Mouse (Mus musculus): ENCODE results near the gene Majin.

Gene Majin

DNA sequence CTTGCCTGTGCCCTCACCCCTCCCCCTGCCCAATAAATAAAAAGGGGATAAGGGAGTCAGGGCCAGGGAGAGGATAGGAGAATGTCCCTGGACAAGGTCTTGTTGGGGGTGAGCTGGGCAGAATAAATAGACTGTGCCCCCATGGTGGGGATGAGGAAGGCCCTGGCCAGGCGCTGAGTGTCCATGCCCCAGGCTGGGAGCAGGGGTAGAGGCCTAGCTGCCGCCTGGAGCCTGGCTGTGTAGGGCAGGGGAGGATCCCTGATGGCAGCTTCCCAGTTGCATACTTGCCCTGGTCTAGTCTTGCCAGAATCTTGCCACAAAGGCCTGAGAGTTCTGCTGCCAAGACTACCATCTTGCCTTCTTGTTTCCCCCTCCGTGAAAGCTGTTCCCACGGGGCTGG, 43.7 kb downstream of the Majin start:
- no peak for DNase-seq (ENCODE audit: low spot score)

DNA sequence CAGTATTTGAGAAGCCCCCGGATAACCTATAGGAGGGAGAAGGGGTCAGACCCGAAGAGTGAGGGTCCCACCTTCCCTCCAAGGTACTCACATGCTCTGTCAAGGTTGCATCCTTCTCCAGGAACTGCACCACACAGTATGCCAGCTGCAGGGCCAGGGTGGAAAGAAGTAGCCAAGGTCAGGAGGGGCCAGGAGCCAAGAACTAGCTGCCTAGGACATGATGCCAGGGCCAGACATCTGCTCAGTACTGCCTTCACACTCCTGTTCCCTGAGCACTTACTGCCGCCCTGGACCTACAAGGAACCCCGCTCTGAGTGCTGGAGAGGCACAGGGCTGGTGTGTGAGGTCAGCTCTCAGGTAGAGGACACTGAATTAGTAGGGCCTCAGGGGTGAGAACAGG, 46.2 kb downstream of the Majin start:
- no peak for DNase-seq (ENCODE audit: low spot score)

DNA sequence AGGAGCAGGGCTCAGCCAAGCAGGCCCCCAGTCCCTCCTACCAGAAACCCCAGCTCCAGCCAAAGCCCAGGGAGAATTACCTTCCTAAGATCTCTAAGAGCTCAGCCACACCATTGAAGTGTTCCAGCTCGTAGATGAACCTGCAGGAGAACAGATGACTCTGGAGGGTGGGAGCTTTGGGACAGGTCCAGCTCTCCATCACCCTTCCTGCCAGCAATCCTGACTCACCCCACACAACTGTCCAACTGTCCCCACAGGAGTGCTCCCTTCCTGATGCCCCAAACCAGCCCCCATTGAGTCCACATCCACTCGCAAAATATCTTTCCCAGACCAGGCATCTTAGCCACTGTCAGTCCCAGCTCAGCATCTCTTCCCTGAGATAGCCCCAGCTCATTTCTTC, 46.8 kb downstream of the Majin start:
- DNase-seq (ENCODE audit: low spot score) = no peak

DNA sequence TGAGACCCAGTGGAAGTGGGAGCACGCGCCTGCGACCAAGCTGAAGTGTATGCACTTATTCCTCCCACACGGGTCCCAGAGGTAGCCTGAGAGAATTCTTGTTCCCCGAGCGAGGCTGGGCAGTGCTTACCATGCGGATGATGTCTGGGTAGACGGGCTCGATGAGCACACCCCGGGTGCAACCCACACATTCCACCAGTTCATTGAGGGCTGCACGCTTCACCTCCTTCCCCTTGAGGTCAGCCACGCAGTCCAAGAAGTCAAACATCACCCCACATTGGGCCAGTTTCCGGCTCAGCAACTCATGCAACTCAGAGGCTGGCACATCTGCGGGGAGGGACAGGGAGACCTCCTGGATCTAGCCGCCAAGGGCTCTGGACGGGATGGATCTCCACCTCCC, 49.5 kb downstream of the Majin start:
- no peak for DNase-seq (ENCODE audit: low spot score)

- no peak for DNase-seq (ENCODE audit: low spot score)
These were observed 50.3 kb downstream of the Majin start for GRCm38 (mm10) chr19:6234337-6235083.

DNA sequence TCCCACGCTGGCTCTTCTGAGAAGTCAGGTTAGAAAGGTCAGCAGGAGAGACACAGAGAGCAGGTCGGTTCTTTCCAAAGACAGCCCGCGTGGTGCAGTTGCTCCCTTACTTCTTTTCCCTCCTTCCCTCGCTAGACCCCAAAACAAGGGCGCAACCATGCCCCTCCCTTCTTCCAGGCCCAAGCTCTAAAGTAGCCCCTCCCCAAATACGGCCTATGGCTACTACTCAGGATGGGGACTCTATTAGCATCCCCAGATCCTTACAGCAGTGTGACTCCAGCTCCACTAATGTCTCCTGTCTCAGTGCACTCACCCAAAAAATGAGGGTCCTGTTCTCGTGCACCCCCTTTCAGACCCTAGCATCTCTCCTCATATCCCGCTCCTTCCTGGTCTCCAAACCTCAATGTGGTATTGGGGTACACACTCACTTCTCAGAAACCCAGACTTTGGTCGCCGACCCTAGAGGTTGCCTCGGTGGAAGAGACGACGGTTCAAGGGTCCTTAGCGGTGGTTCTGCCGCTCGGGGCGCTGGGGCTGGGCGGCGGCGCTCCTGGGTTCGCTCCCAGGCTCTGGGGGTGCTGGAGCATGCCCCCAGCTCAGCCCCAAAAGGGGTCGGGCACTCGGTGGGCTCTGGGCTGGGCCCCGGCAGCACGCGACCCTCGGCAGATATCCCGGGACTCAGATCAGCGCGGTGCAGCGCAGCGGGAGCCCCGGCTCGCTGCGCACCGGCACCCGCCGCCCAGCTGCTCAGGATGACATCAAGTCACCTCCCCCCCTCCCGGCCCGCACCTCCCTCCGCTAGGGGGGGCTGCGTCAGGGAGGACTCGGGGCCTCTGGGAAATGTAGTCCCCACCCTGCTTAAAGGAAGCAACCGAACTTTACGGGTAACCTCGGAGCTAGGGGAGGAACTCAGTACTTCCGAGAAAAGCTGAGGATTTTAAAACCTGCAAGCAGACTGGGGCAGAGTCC, 51.2 kb downstream of the Majin start, which contains the start of gene Ppp2r5b:
Ppp2r5b (minus strand) TSS at position 789 of the 969 bp plus-strand sequence.
- DNase-seq (ENCODE audit: low spot score) = peak; percentile 87

DNA sequence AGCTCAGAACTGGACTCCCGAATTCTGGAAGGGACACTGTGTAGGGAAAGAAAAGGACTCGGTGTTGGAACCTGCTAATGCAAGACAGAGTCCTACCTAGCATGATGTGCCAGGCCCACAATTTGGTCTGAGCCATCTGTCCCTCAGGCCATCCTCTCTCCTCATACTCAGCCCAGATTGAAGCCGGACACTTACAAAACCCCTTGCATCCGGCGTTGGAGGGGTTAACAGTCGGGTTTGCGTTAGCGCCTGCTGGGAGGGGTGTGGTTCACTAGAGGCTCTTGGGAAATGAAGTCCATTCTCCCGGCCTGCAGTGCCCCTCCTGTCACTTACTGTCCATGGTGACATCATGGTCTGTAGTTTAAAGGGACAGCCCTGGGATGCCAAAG, 51.9 kb downstream of the Majin start:
- peak; percentile 86 for DNase-seq (ENCODE audit: low spot score)

DNA sequence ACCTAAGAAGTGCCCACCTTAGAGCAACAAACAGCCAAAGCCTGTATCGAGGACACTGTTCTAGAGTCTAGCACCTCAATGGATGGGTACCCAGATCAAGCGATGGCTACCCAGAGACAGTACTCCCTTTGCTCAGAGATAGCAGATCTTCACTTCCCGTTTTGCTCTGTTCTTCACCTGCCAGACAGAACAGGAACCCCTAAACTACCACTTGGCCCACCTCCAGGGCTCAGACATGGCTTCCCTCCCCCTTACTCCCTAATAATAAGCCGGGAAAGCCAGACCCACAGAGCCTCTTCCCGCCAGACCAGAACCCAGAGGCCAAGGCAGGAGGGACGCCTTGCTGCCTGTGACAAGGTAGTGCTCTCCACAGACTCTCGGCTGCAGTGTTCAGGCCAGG, 52.7 kb downstream of the Majin start:
- no peak for DNase-seq (ENCODE audit: low spot score)

- DNase-seq (ENCODE audit: low spot score) = no peak
These were observed 54.6 kb downstream of the Majin start for GRCm38 (mm10) chr19:6238740-6239139.

DNA sequence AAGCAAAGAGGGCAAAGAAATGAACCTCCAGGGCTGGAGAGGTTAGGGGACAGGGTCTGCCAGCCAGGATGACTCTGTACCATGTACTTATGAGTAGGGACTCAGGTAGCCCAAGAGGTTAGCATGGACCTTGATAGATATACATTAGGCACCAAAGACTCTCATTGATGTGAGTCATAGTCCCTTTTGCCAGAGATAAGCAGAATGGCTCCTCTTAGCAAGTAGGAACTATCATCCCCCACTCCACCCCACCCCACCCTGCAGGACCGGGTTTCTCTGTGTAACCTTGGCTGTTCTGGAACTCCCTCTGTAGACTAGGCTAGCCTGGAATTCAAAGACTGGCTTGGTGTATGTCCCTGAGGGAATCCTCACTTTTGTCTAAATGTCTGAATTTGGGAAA, 55.9 kb downstream of the Majin start:
- no peak for DNase-seq (ENCODE audit: low spot score)

- no peak for DNase-seq (ENCODE audit: low spot score)
These were observed 56.5 kb downstream of the Majin start for GRCm38 (mm10) chr19:6240725-6241124.

GRCm38 (mm10) chr19:6241274-6242107, 57.3 kb downstream of the Majin start, which contains the start of gene Atg2a:
TSS of gene Atg2a (plus strand) at chr19:6241668.
- peak; percentile 97 for DNase-seq (ENCODE audit: low spot score)

- no peak for DNase-seq (ENCODE audit: low spot score)
These were observed 58.1 kb downstream of the Majin start for GRCm38 (mm10) chr19:6242281-6242680.

- DNase-seq (ENCODE audit: low spot score) = no peak
These were observed 59.0 kb downstream of the Majin start for GRCm38 (mm10) chr19:6243226-6243625.

DNA sequence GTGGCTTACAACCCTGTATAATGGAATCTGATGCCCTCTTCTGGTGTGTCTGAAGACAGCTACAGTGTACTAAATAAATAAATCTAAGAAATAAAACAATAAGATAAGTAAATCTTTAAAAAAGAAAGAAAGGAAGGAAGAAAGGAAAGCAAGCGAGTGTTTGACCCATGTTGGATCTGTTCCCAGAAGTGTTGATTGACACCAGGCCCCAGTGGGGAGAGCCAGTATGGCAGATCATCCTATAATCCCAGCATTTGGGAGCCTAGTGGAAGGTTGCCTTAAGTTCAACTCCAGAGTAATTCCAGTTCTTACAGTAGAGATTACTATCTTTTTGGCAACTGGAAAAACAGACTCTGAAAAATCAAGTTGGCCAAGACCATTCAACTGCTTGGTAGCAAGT, 61.6 kb downstream of the Majin start:
- DNase-seq (ENCODE audit: low spot score) = no peak

- no peak for DNase-seq (ENCODE audit: low spot score)
These were observed 63.5 kb downstream of the Majin start for GRCm38 (mm10) chr19:6247526-6248300.

GRCm38 (mm10) chr19:6253021-6253420, 68.8 kb downstream of the Majin start:
- DNase-seq (ENCODE audit: low spot score) = no peak

GRCm38 (mm10) chr19:6260428-6260827, 76.2 kb downstream of the Majin start:
- no peak for DNase-seq (ENCODE audit: low spot score)

DNA sequence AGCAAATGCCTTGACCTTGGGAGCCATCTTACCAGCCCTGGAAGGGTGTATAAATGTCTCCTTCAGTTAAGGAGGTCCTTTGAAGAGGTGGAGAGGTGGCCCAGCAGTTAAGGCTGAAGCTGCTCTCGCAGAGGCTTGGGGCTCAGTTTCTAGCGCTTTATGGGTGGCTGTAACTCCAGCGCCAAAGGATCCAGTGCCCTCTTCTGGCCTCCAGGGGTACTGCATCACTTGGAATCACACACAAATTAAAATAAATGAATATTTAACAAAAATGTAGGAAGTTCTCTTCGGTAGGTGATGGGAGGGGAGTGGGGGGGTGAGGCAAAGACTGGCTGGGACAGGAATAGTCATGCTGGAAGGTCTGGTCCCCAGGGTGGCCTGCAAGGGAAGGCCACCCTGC, 76.8 kb downstream of the Majin start:
- DNase-seq (ENCODE audit: low spot score) = no peak

- DNase-seq (ENCODE audit: low spot score) = no peak
These were observed 77.2 kb downstream of the Majin start for GRCm38 (mm10) chr19:6261379-6261778.

- no peak for DNase-seq (ENCODE audit: low spot score)
These were observed 78.0 kb downstream of the Majin start for GRCm38 (mm10) chr19:6262222-6262621.
